ENCODE assay signal across 7 mouse cellular contexts in genomic region chr7:73398806-73399442, GRCm38 (mm10). TPM values are rescaled to one million over a fixed set of nuclear protein-coding genes. Genes with fewer than 3 reads are reported as not detected.
DNase-seq lines count a peak whose midpoint lies in the region; ATAC-seq and TF ChIP-seq lines count a peak whose summit lies in the region.

No protein-coding gene starts in this region.

- peaks cover 69% of the 10 kb centered on the region for H3K4me1 ChIP-seq in lung, embryonic 15.5 days
- H3K4me1 ChIP-seq in forebrain, postnatal 0 days (ENCODE audit: insufficient read depth): peaks cover 17% of the 10 kb centered on the region
- peaks cover 13% of the 10 kb centered on the region for H3K4me1 ChIP-seq in liver, embryonic 13.5 days (replicated peaks)
- H3K4me1 ChIP-seq in stomach, postnatal 0 days (replicated peaks; ENCODE audit: control insufficient read depth, insufficient read depth): peaks cover 6% of the 10 kb centered on the region

- DNase-seq in lung, postnatal 10 days: no peak
- DNase-seq in forebrain, postnatal 0 days: no peak
- DNase-seq in liver, embryonic 13.5 days: no peak
- no peak for DNase-seq in stomach, postnatal 0 days (ENCODE audit: low spot score)
- no peak for DNase-seq in cerebellum, adult 9-11 months

- H3K36me3 ChIP-seq in lung, embryonic 15.5 days: no peaks in the 10 kb centered on the region
- H3K36me3 ChIP-seq in forebrain, postnatal 0 days (ENCODE audit: insufficient read depth): no peaks in the 10 kb centered on the region
- no peaks in the 10 kb centered on the region for H3K36me3 ChIP-seq in liver, embryonic 13.5 days
- H3K36me3 ChIP-seq in stomach, postnatal 0 days (ENCODE audit: control insufficient read depth, insufficient read depth, low read length): no peaks in the 10 kb centered on the region

- H3K9me3 ChIP-seq in lung, embryonic 15.5 days: no peaks in the 10 kb centered on the region
- no peaks in the 10 kb centered on the region for H3K9me3 ChIP-seq in forebrain, postnatal 0 days (ENCODE audit: low read length)
- H3K9me3 ChIP-seq in liver, embryonic 13.5 days (replicated peaks): no peaks in the 10 kb centered on the region
- H3K9me3 ChIP-seq in stomach, postnatal 0 days (ENCODE audit: control insufficient read depth, low read length): no peaks in the 10 kb centered on the region

- no peaks in the 10 kb centered on the region for H3K27me3 ChIP-seq in lung, embryonic 15.5 days
- no peaks in the 10 kb centered on the region for H3K27me3 ChIP-seq in forebrain, postnatal 0 days (ENCODE audit: insufficient read depth, low read length)
- H3K27me3 ChIP-seq in liver, embryonic 13.5 days: peaks cover 73% of the 10 kb centered on the region
- H3K27me3 ChIP-seq in stomach, postnatal 0 days (ENCODE audit: control insufficient read depth, insufficient read depth, low read length): no peaks in the 10 kb centered on the region

- H3K4me3 ChIP-seq in lung, embryonic 15.5 days: peak overlapping the region; percentile 25
- H3K4me3 ChIP-seq in forebrain, postnatal 0 days (ENCODE audit: low read depth, low read length): peak overlapping the region; percentile 27
- H3K4me3 ChIP-seq in liver, embryonic 13.5 days (replicated peaks): peak overlapping the region; percentile 13; the same call in 1 of the 2 replicates
- H3K4me3 ChIP-seq in stomach, postnatal 0 days (ENCODE audit: low read depth, low read length): 0 out of 2 replicates have a peak overlapping the region, but pooled peaks have one; percentile 10

- no peak for TF ChIP-seq CTCF in forebrain, postnatal 0 days (IDR thresholded peaks at IDR 0.05; ENCODE audit: low read depth)
- TF ChIP-seq CTCF in stomach, postnatal 0 days (IDR thresholded peaks at IDR 0.05; ENCODE audit: low read depth): no peak

- peak; percentile 13; the same call in 1 of the 2 replicates for ATAC-seq in lung, embryonic 15.5 days (ENCODE audit: borderline replicate concordance, extremely low read depth, low FRiP score, low TSS enrichment)
- ATAC-seq in forebrain, postnatal 0 days: 0 out of 2 replicates have a peak, but pooled peaks have one; percentile 4
- no peak for ATAC-seq in liver, embryonic 13.5 days (ENCODE audit: low read depth)
- peak; percentile 32 for ATAC-seq in stomach, postnatal 0 days (ENCODE audit: low FRiP score, low TSS enrichment)
- ATAC-seq in erythroid progenitor cell, adult 5-6 weeks (replicated peaks; ENCODE audit: low FRiP score, poor library complexity, severe bottlenecking): no peak

- peak overlapping the region; percentile 61 for H3K27ac ChIP-seq in lung, embryonic 15.5 days
- 0 out of 2 replicates have a peak overlapping the region, but pooled peaks have one; percentile 29 for H3K27ac ChIP-seq in forebrain, postnatal 0 days (ENCODE audit: low read depth, low read length)
- no peak overlapping the region for H3K27ac ChIP-seq in liver, embryonic 13.5 days
- H3K27ac ChIP-seq in stomach, postnatal 0 days (replicated peaks): peak overlapping the region; percentile 56; the same call in 1 of the 2 replicates

- WGBS in lung, embryonic 15.5 days: 18% methylated on average over 19 of the region's 19 CpGs
- WGBS in forebrain, postnatal 0 days: 7% methylated on average over 19 of the region's 19 CpGs
- WGBS in liver, embryonic 13.5 days (ENCODE audit: insufficient replicate concordance): 8% methylated on average over 19 of the region's 19 CpGs
- 14% methylated on average over 19 of the region's 19 CpGs for WGBS in stomach, postnatal 0 days

- peak overlapping the region; percentile 61 for H3K4me2 ChIP-seq in lung, embryonic 15.5 days
- H3K4me2 ChIP-seq in forebrain, postnatal 0 days (ENCODE audit: low read depth): peak overlapping the region; percentile 56
- H3K4me2 ChIP-seq in liver, embryonic 13.5 days: peak overlapping the region; percentile 43
- peak overlapping the region; percentile 44 for H3K4me2 ChIP-seq in stomach, postnatal 0 days (replicated peaks; ENCODE audit: low read depth)

- no peak for TF ChIP-seq EP300 in stomach, postnatal 0 days (optimal IDR thresholded peaks at IDR 0.05)

- no peak overlapping the region for H3K9ac ChIP-seq in lung, embryonic 15.5 days
- H3K9ac ChIP-seq in forebrain, postnatal 0 days: peak overlapping the region; percentile 31
- H3K9ac ChIP-seq in liver, embryonic 13.5 days: no peak overlapping the region
- 0 out of 2 replicates have a peak overlapping the region, but pooled peaks have one; percentile 18 for H3K9ac ChIP-seq in stomach, postnatal 0 days (ENCODE audit: low read length)

RNA-seq across cellular contexts. Expression of gene Rgma, which starts 23.6 kb away (rescaled TPM):
- 11.7 and 12.9 TPM in 2 replicates for polyA plus RNA-seq in lung, embryonic 15.5 days (2015; fragmentation: Nextera tagmentation; extraction: Ambion mirVana)
- 72.2 and 96.4 TPM in 2 replicates for total RNA-seq in forebrain, postnatal 0 days (2014; rRNA removed)
- 34.1 and 39.9 TPM in 2 replicates for polyA plus RNA-seq in forebrain, postnatal 0 days (2015; fragmentation: Nextera tagmentation; extraction: Ambion mirVana)
- 0.23 and 0.31 TPM in 2 replicates for polyA plus RNA-seq in liver, embryonic 13.5 days (2015; fragmentation: Nextera tagmentation; extraction: Ambion mirVana)
- 4.5 and 5.7 TPM in 2 replicates for polyA plus RNA-seq in stomach, postnatal 0 days (2015; fragmentation: Nextera tagmentation; extraction: Ambion mirVana)
- not detected in 2 replicates for total RNA-seq in erythroid progenitor cell, adult 5-6 weeks (2015; ENCODE audit: low replicate concordance)
- not detected in 2 replicates for total RNA-seq in erythroid progenitor cell, adult 5-6 weeks (2017; ENCODE audit: low replicate concordance)

Comparison
In these comparisons a context has a peak if more than half of its experiments do, and no peak if none do; other contexts are left out.
1. ATAC-seq: peak in lung, embryonic 15.5 days (single experiment), forebrain, postnatal 0 days (single experiment) and stomach, postnatal 0 days (single experiment); none in liver, embryonic 13.5 days (single experiment) and erythroid progenitor cell, adult 5-6 weeks (single experiment).
2. H3K9ac ChIP-seq: peak in forebrain, postnatal 0 days (single experiment) and stomach, postnatal 0 days (single experiment); none in lung, embryonic 15.5 days (single experiment) and liver, embryonic 13.5 days (single experiment).
3. Peak in every context shown above with its lines, with median percentiles within 50 percentile points of each other: H3K4me2 ChIP-seq and H3K4me3 ChIP-seq.